Mouse (Mus musculus) urinary bladder, postnatal 4 days (tissue): Measurements from ENCODE around the gene Ccdc57.

ENCODE experiments used
- DNase-seq, 2 experiments: peaks; one replicate each; pipeline ENCODE4 v3.0.0; 2021 to 2022; ENCODE audit warnings: low spot score in 2 of 2

Gene Ccdc57

DNA sequence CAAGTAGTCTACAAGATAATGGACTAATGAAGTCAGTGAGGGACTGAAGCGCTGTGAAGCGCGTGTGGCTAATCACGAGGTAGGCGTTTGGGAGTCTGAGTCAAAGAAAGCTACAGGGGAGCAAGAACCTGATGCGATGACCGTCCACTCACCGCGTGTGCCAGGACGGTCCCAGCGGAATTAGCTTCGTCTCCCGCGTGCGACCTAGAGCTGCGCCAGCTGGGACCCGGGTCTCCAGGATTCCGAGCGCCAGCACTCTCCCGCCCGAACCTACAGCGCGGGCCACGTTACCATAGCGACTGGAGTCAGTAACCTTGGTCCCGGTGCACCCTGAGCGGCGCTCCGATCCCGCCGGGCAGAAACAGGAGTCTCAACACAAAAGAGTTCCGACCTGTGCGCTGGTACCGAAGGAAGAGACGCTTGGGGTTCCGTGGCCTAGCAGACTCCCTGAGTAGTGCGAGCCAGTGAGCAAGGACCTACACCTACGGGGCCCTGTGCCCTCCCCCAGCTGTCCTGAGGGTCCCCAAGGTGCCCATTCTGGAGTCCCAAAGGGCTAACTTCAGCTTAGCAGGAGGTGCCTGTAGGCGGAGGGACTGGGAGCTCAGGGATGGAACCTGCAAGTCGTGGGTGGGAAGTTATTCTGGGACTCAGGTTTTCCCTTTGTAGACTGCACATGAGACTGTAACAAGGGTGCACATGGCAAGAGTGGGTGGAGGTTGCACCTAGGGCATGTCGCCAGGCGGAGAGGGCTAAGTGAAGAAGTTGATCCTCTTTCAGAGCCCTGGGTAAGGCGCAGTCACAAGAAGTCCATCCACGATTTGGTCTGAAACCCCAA lies at the start of gene Ccdc57:
TSS of gene Ccdc57 (minus strand) at position 309 of the 835 bp plus-strand sequence.
- DNase-seq, result peak; percentile 84 to 88

GRCm38 (mm10) chr11:120982459-120982858 lies 49.8 kb upstream of the Ccdc57 start:
- no peak for DNase-seq

DNA sequence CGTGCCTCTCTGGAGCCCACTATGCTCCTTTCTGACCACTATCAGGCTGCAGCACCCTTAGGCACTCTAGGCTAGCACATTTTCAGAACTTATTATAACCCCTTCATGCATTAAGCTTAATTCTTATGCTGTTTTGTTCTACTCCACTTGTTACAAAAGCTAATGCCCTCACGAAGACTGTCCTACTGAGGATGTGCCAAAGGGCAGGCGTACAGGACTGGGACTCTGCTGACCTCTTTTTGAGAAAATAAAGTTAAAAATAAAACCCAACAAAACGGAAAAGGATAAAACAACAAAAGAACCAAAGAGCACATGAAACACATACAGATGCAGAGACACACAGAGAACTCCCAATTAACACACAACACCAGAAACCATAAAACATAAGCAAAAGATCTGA lies 49.0 kb upstream of the Ccdc57 start:
- no peak for DNase-seq

GRCm38 (mm10) chr11:120980427-120981035 lies 47.9 kb upstream of the Ccdc57 start:
- no peak for DNase-seq

DNA sequence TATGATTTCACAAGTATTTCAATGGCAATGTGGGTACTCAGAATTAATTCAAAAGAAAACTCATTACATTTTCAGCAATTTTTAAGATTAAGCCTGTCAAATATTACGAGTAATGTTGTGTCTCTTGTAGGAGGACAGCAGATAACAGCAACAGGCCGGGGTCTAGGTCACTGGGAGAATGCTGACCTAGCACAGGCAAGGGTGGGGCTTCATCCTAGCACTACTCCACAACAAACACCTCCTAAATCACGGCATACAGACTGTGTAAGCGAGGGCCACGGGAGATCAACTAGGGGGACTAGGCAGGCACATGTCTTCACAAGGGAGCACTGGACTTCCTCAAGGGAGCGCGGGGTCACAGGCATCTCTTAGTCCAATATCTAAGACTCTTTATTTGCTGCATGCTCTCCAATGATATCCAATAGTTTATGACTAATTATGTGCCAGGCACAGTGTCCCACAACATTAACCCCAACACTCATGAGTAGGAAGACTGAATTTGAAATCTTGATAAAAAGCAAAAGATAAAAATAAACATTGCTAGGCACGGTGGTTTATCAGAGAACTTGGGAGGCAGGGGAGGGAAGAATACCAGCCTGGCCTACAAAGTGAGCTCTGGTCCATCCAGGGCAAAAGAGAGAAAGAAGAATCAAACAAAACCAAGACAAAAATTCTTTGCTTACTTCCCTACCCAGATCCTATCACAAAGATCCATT lies 47.2 kb upstream of the Ccdc57 start:
- DNase-seq, result no peak

- no peak for DNase-seq
Measured at GRCm38 (mm10) chr11:120973318-120973717, 40.6 kb upstream of the Ccdc57 start.

- DNase-seq, result no peak
Measured at GRCm38 (mm10) chr11:120971237-120971636, 38.6 kb upstream of the Ccdc57 start.

DNA sequence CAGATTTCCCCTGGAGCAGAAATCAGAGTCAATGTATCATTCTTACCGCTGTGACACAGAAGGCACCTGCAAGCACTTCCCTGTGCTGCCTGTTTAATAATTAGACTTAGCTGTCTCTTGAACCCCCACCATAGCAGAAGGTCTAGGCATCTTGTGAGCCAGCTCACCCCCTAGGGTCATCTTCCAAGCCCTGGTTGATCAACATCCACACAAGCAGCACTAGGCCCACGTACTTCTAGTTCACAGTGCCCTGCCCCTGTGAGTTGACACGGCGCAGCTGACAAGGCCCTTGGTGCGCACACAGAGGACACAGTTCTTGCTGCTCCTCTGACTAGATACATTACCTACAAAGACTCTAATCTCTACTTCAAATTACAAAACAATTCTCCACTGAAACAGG lies 37.1 kb upstream of the Ccdc57 start:
- no peak for DNase-seq

GRCm38 (mm10) chr11:120965587-120965986 lies 32.9 kb upstream of the Ccdc57 start:
- DNase-seq, result no peak

- DNase-seq, result no peak
Measured at GRCm38 (mm10) chr11:120964195-120965157, 31.8 kb upstream of the Ccdc57 start.

- DNase-seq, result no peak
Measured at GRCm38 (mm10) chr11:120962909-120963308, 30.2 kb upstream of the Ccdc57 start.

DNA sequence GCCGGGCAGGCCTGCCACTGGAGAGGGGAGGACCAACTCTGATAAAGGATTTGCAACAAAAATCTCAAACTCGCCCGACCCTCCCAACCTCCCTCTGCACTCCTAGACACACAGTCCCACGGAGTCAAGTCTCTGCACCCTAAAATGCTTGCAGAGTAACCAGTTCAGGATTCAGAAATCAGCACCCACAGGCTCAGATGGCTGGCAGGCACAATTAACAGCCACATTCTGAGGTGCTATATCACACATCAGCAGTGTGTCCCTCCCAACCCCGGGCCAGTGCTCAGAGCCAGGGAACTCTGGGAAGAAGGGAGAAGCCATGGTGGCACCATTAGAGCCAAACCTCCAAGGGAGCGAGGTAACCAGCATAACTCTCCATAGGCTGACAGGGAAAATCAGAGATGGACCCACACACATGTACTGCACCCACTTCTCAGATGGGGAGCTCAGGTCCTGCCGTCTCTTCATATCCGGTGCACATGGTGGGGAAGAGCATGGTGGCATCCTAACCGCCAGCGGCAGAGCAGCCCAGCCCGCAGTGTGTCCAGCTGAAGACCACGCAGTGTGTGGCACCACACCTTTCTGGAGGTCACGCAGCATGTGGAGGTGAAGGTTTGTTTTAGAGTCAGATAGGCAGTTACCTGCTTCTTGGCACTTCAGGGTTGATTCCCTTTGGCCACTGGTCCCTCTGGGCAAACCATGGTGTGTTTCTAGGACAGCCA lies 29.5 kb upstream of the Ccdc57 start:
- no peak for DNase-seq

- DNase-seq, result no peak
Measured at GRCm38 (mm10) chr11:120961594-120961993, 28.9 kb upstream of the Ccdc57 start.

GRCm38 (mm10) chr11:120960248-120960647 lies 27.6 kb upstream of the Ccdc57 start:
- no peak for DNase-seq

GRCm38 (mm10) chr11:120959564-120959963 lies 26.9 kb upstream of the Ccdc57 start:
- no peak for DNase-seq

- no peak for DNase-seq
Measured at GRCm38 (mm10) chr11:120959066-120959465, 26.4 kb upstream of the Ccdc57 start.

- no peak for DNase-seq
Measured at GRCm38 (mm10) chr11:120957731-120958257, 25.1 kb upstream of the Ccdc57 start.

DNA sequence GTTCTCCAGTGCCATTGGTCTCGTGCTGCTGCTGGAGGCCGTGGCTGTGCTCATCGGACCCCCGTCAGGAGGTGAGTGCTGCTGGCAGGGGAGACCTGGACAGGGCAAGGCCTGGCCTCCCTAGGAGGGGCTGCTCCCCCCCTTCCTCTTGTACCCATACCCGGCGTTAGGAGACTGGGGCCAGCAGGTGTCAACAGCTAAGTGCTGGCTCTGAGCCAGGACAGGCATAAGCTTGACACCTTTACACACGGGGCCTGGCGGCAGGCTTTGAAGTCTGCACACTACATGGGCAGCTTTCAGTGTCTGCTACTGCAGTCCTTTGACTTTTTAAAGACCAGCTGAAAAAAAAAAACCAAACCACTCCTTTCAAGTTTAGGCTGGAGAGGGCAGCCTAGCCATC lies 24.4 kb upstream of the Ccdc57 start:
- no peak for DNase-seq

DNA sequence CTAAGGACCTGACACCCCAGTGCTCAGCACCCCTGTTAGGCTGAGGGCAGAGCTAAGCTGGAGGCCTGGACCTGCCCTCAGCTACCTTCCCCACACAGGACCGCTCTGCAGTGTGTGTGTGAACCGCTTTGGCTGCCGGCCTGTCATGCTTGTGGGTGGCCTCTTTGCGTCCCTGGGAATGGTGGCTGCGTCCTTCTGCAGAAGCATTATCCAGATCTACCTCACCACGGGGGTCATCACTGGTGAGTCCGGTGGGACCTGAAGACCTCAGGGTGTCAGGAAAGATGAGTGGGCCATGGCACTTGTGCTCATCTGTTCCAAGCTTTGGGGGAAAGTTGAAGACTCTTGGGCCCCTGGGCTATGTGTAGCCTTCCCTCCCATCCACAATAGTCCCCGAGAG lies 23.0 kb upstream of the Ccdc57 start:
- DNase-seq, result no peak

DNA sequence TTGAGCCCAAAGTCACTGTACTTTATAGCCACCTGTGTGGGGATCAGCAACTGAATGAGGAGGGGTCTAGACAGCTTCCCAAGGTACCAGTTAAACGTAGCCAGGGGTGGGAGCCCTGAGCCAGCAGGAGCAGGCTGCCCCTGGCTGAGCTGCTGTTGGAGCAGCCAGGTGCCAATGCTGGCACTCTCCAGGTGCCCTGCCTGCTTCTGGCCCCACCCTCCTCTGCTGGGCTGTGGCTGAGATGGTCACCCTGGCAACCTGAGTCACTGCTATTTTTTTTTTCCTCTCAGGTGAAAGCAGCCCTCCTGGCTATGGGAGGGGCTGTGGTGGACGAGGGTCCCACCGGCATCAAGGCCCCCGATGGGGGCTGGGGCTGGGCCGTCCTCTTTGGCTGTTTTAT lies 22.3 kb upstream of the Ccdc57 start:
- no peak for DNase-seq
